Mouse (Mus musculus) bone marrow macrophage, adult 2 months (primary cell): ENCODE measurements around the gene Olr1. TPM values are rescaled to one million over a fixed set of nuclear protein-coding genes. Genes with fewer than 3 reads are reported as not detected.
"Not testable (repeated sequence)": the region's sequence is repeated elsewhere in the genome, so short reads cannot be mapped to it uniquely, and the experiment has no call there.

ENCODE experiments used
- H3K27ac ChIP-seq: 2 replicates; pipeline ENCODE4 v1.5.1; 2012; ENCODE audit warnings: low read depth, low read length; ENCODE audit not compliant: insufficient read depth
- H3K4me1 ChIP-seq: 2 replicates; pipeline ENCODE4 v1.6.1; 2012; ENCODE audit warnings: low read length; ENCODE audit not compliant: control insufficient read depth, insufficient read depth
- H3K4me3 ChIP-seq: 2 replicates; pipeline ENCODE4 v1.5.1; 2012; ENCODE audit warnings: mild to moderate bottlenecking, low read length, moderate library complexity; ENCODE audit not compliant: insufficient read depth
- CTCF ChIP-seq: IDR thresholded peaks from 2 replicates; pipeline ENCODE4 v1.5.1; 2012; ENCODE audit warnings: low read depth, mild to moderate bottlenecking, low read length, moderate library complexity
- POLR2A ChIP-seq: IDR thresholded peaks from 2 replicates; pipeline ENCODE4 v1.6.1; 2012; ENCODE audit warnings: mild to moderate bottlenecking, low read depth, low read length, borderline replicate concordance
- polyA plus RNA-seq: library from polyadenylated mRNA; stranded (reverse); fragments of >200 nt; gene quantifications from 2 replicates; pipeline ENCODE4 v1.2.4, GENCODE M21; 2012; ENCODE audit not compliant: missing spikeins, insufficient read depth, insufficient read length

Olr1 gene
- polyA plus RNA-seq, 1 experiment = not detected

- Histone ChIP-seq H3K27ac (no peak overlapping the region), H3K4me1 (peaks cover 10% of the 10 kb centered on the region), H3K4me3 (no peak overlapping the region)
- no peak for TF ChIP-seq CTCF
- no peak for TF ChIP-seq POLR2A
Observed at GRCm38 (mm10) chr6:129513409-129513808, 6.4 kb upstream of the Olr1 start.

GRCm38 (mm10) chr6:129512868-129513267 lies 5.9 kb upstream of the Olr1 start:
- Histone ChIP-seq H3K4me3 (no peak overlapping the region), H3K4me1 (peaks cover 10% of the 10 kb centered on the region), H3K27ac (no peak overlapping the region)
- TF ChIP-seq POLR2A = no peak
- TF ChIP-seq CTCF = no peak

- TF ChIP-seq POLR2A (no peak), CTCF (no peak)
- Histone ChIP-seq H3K4me3 (no peak within 1 kb of the TSS), H3K4me1 (peaks cover 10% of the 10 kb centered on the region), H3K27ac (no peak within 1 kb of the TSS)
Observed at GRCm38 (mm10) chr6:129512367-129512766, 5.4 kb upstream of the Olr1 start, which contains the start of gene Tmem52b. Tmem52b (plus strand) TSS chr6:129512555.

GRCm38 (mm10) chr6:129510120-129510911 lies 3.4 kb upstream of the Olr1 start:
- TF ChIP-seq POLR2A (no peak), CTCF (no peak)
- Histone ChIP-seq H3K4me1 (peaks cover 14% of the 10 kb centered on the region), H3K4me3 (no peak overlapping the region), H3K27ac (no peak overlapping the region)

- no peak overlapping the region for H3K4me3 ChIP-seq
- no peak overlapping the region for H3K27ac ChIP-seq
- 0 out of 2 replicates have a peak, but pooled peaks cover 4% of the 10 kb centered on the region for H3K4me1 ChIP-seq
- no peak for TF ChIP-seq CTCF
- TF ChIP-seq POLR2A = no peak
Observed at GRCm38 (mm10) chr6:129503471-129503870, 3.5 kb downstream of the Olr1 start.

- H3K4me1 ChIP-seq, H3K27ac ChIP-seq, H3K4me3 ChIP-seq: not testable (repeated sequence)
Observed at GRCm38 (mm10) chr6:129499516-129499915, 7.4 kb downstream of the Olr1 start.

DNA sequence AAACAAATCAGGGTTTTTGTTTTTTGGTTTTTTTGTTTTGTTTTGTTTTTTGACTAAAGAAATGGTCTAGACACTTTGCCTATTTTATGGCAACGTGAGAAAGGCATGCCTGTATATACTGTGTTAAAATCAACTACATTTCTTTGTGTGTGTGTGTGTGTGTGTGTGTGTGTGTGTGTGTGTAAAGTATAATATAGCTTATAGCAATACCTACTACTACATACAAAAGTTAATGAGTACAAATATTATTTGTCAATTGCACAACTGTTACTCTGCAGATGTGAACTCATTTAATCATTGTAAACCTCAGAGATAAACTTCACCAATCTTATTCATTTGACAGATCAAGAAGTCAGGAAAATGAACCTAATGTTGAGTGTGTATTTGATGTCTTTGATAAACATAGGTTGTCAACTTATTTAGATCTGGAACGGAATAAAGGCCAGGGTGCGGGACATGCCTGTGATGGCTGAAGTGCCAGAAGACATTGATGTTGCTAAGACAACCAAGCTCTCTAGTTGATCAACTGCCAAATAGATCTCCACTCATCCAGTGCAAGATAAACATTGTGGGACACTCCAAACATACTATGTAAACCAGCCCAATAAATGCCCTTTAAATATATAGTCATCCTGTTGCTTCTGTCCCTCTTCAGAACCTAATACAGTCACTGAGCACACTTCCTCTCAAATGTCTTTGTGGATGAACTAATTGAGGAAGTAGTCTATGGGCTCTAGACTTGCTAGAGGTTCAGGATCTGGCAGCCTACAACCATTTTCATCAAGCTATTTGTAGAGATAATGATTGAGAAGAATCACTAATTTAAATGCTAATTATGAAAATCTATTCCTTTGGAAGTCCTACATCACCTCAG lies 9.4 kb downstream of the Olr1 start:
- no peak for TF ChIP-seq CTCF
- TF ChIP-seq POLR2A = no peak
- Histone ChIP-seq H3K27ac (no peak overlapping the region), H3K4me3 (no peak overlapping the region), H3K4me1 (peaks cover 7% of the 10 kb centered on the region)

DNA sequence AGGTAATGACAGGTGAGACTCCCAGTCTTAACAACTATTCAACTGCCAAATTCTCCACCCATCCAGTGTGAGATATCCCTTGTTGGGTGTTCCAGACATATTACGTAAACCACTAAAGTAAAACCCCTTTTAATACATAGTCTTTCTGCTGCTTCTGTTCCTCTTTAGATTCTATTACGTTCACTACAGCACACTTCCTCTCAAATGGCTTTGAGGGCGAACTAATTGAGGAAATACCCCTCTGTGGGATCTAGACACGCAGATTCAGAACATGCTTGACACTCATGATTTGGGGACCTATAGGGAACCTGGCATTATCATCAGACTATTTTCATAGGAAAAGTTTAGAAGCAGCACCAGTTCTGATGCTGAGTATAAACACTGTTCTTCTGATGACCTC lies 12.0 kb downstream of the Olr1 start:
- H3K27ac ChIP-seq = no peak overlapping the region
- peaks cover 7% of the 10 kb centered on the region for H3K4me1 ChIP-seq
- TF ChIP-seq CTCF (no peak), POLR2A (no peak)

DNA sequence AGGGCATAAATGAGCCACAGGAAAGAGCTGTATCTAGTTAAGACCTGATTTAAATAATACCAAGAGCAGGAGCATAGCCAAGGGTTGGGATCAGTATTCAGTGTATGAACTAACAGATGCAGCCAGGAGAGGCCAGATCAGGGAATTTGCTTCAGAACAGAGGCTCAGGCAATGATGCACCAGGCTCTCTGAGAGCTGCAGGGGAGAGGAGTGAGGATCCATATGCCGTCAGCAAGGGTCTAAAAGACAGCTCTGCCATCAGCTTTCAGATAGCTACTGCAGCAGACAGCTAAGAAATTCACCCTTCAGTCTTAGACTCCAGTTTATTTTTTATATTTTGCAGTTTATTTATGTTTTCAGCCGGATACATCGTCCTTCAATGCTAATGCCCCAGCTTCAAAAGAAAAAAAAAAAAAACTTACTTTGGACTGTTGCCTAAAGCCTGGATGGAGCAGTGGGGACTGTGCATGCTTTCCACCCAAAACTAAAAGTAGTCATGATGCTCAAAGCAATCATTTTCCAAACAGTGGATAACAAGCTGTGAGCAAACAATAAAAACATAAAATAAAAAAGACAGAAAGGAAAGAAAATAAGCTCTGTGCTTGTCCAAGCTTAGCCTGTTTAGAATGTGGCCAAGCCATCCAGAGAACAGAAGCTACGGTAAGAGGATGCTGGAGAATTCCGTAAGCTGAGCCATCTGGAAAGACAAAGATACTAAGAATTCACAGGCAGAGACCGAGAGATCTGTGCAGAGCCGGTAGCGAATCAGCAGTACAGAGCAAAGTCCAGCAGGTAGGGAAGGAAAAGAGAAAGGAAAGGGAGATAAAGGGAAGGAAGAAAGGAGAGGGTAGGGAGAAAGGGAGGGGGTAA lies 26.6 kb downstream of the Olr1 start:
- H3K4me3 ChIP-seq = no peak overlapping the region
- no peak overlapping the region for H3K27ac ChIP-seq
- H3K4me1 ChIP-seq = no peaks in the 10 kb centered on the region
- no peak for TF ChIP-seq CTCF
- no peak for TF ChIP-seq POLR2A

More for the DNA sequence above, 12.0 kb downstream of the Olr1 start:
- H3K4me3 ChIP-seq = no peak overlapping the region
